8 mouse cellular contexts compared by ENCODE assay signal in the genomic region with DNA sequence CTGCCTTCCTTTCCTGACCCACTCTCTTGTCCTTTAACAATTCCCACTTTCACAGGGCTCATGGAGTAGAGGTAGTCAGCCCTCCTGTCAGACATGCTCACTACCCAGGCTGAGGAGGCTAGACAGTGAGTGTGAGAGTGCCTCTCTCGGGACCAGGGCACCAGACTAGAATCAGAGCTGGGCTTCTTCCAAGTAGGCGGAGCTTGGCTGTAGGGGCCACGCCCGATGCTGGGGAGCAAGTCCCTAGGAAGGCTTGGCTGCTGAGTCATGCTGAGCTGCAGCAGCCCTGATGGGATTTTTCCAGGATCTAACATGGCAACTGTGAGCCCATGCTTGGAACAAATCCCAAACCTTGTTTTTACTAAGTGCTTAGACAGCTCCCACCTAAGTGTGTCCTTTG. TPM values are rescaled to one million over a fixed set of nuclear protein-coding genes. Genes with fewer than 3 reads are reported as not detected.
DNase-seq lines count a peak whose midpoint lies in the region; ATAC-seq and TF ChIP-seq lines count a peak whose summit lies in the region.

No protein-coding gene starts in this region.

- no peak overlapping the region for H3K4me2 ChIP-seq in forebrain, embryonic 13.5 days
- no peak overlapping the region for H3K4me2 ChIP-seq in forebrain, embryonic 11.5 days (ENCODE audit: low read depth, low read length, severe bottlenecking)
- H3K4me2 ChIP-seq in intestine, postnatal 0 days (replicated peaks; ENCODE audit: low read depth) = no peak overlapping the region
- no peak overlapping the region for H3K4me2 ChIP-seq in liver, embryonic 11.5 days

- TF ChIP-seq CTCF in intestine, postnatal 0 days (IDR thresholded peaks at IDR 0.05; ENCODE audit: low read depth) = no peak

- WGBS in forebrain, embryonic 13.5 days = 47% methylated on average over 4 of the region's 4 CpGs
- 51% methylated on average over 4 of the region's 4 CpGs for WGBS in forebrain, embryonic 11.5 days
- WGBS in intestine, postnatal 0 days = 18% methylated on average over 4 of the region's 4 CpGs
- 57% methylated on average over 4 of the region's 4 CpGs for WGBS in liver, embryonic 11.5 days

- no peak overlapping the region for H3K9ac ChIP-seq in forebrain, embryonic 13.5 days
- no peak overlapping the region for H3K9ac ChIP-seq in forebrain, embryonic 11.5 days (ENCODE audit: low read length)
- no peak overlapping the region for H3K9ac ChIP-seq in intestine, postnatal 0 days (ENCODE audit: low read depth, low read length)
- no peak overlapping the region for H3K9ac ChIP-seq in liver, embryonic 11.5 days (ENCODE audit: low read depth, low read length)

- H3K27me3 ChIP-seq in forebrain, embryonic 13.5 days = no peaks in the 10 kb centered on the region
- no peaks in the 10 kb centered on the region for H3K27me3 ChIP-seq in forebrain, embryonic 11.5 days (ENCODE audit: control insufficient read depth, insufficient read depth, low read length)
- no peaks in the 10 kb centered on the region for H3K27me3 ChIP-seq in intestine, postnatal 0 days (replicated peaks; ENCODE audit: control insufficient read depth, insufficient read depth, low read length)
- H3K27me3 ChIP-seq in liver, embryonic 11.5 days (replicated peaks; ENCODE audit: control insufficient read depth, insufficient read depth, low read length) = no peaks in the 10 kb centered on the region

- no peak overlapping the region for H3K27ac ChIP-seq in forebrain, embryonic 13.5 days
- no peak overlapping the region for H3K27ac ChIP-seq in forebrain, embryonic 11.5 days (ENCODE audit: low read depth, low read length)
- H3K27ac ChIP-seq in intestine, postnatal 0 days (ENCODE audit: low read depth, low read length) = no peak overlapping the region
- H3K27ac ChIP-seq in liver, embryonic 11.5 days (ENCODE audit: low read depth, low read length) = no peak overlapping the region

- no peak overlapping the region for H3K4me3 ChIP-seq in forebrain, embryonic 13.5 days
- no peak overlapping the region for H3K4me3 ChIP-seq in forebrain, embryonic 11.5 days (ENCODE audit: low read depth, low read length)
- H3K4me3 ChIP-seq in intestine, postnatal 0 days (ENCODE audit: low read depth, low read length) = no peak overlapping the region
- H3K4me3 ChIP-seq in liver, embryonic 11.5 days (ENCODE audit: low read depth, low read length) = no peak overlapping the region

- 0 out of 2 replicates have a peak, but pooled peaks cover 3% of the 10 kb centered on the region for H3K4me1 ChIP-seq in forebrain, embryonic 13.5 days
- H3K4me1 ChIP-seq in forebrain, embryonic 11.5 days (replicated peaks; ENCODE audit: control insufficient read depth, insufficient read depth, low read length) = peaks cover 1% of the 10 kb centered on the region; the same call in 1 of the 2 replicates
- 0 out of 2 replicates have a peak, but pooled peaks cover 2% of the 10 kb centered on the region for H3K4me1 ChIP-seq in intestine, postnatal 0 days (replicated peaks; ENCODE audit: control insufficient read depth, insufficient read depth, low read length)
- peaks cover 61% of the 10 kb centered on the region for H3K4me1 ChIP-seq in liver, embryonic 11.5 days (replicated peaks; ENCODE audit: control insufficient read depth, insufficient read depth, low read length)

- 0 out of 2 replicates have a peak, but pooled peaks have one; percentile 27 for ATAC-seq in forebrain, embryonic 13.5 days
- ATAC-seq in forebrain, embryonic 11.5 days (replicated peaks; ENCODE audit: low FRiP score) = no peak
- ATAC-seq in intestine, postnatal 0 days = peak; percentile 58
- ATAC-seq in liver, embryonic 11.5 days (replicated peaks; ENCODE audit: low FRiP score) = peak; percentile 46
- no peak for ATAC-seq in granulocyte monocyte progenitor cell, adult 5-6 weeks (replicated peaks; ENCODE audit: poor library complexity, severe bottlenecking)

- H3K9me3 ChIP-seq in forebrain, embryonic 13.5 days (replicated peaks) = no peaks in the 10 kb centered on the region
- H3K9me3 ChIP-seq in forebrain, embryonic 11.5 days (ENCODE audit: control insufficient read depth, low read length) = no peaks in the 10 kb centered on the region
- H3K9me3 ChIP-seq in intestine, postnatal 0 days (ENCODE audit: control insufficient read depth) = no peaks in the 10 kb centered on the region
- no peaks in the 10 kb centered on the region for H3K9me3 ChIP-seq in liver, embryonic 11.5 days (ENCODE audit: control insufficient read depth, low read length)

- H3K36me3 ChIP-seq in forebrain, embryonic 13.5 days (ENCODE audit: poor library complexity, severe bottlenecking) = peaks cover 55% of the 10 kb centered on the region
- H3K36me3 ChIP-seq in forebrain, embryonic 11.5 days (ENCODE audit: control insufficient read depth, insufficient read depth, low read length) = no peaks in the 10 kb centered on the region; the same call in 1 of the 2 replicates
- H3K36me3 ChIP-seq in intestine, postnatal 0 days (ENCODE audit: control insufficient read depth, insufficient read depth) = peaks cover 29% of the 10 kb centered on the region; the same call in 1 of the 2 replicates
- H3K36me3 ChIP-seq in liver, embryonic 11.5 days (ENCODE audit: control insufficient read depth, insufficient read depth, low read length) = peaks cover 39% of the 10 kb centered on the region

- DNase-seq in forebrain, embryonic 11.5 days (ENCODE audit: low spot score) = no peak
- peak; percentile 80 for DNase-seq in MN1 (ENCODE audit: low spot score)
- peak; percentile 71 for DNase-seq in gastrocnemius, adult 18-20 months (ENCODE audit: low spot score)
- no peak for DNase-seq in liver, embryonic 11.5 days (ENCODE audit: low spot score)
- peak; percentile 59 for DNase-seq in skeletal muscle tissue, adult 2 months (ENCODE audit: low read depth, low spot score)

RNA-seq across cellular contexts. Expression of a gene that starts 12.7 kb away (rescaled TPM):
- 95.4 and 96.2 TPM in 2 replicates for polyA plus RNA-seq in forebrain, embryonic 13.5 days (2015; fragmentation: Nextera tagmentation; extraction: Ambion mirVana)
- 171 and 181 TPM in 2 replicates for polyA plus RNA-seq in forebrain, embryonic 11.5 days (2014; fragmentation: Nextera tagmentation; extraction: Ambion mirVana)
- 1 to 10 TPM; 6.2 to 7.5 TPM for total RNA-seq in gastrocnemius, adult 18-20 months (2021)
- polyA plus RNA-seq in intestine, postnatal 0 days (2015; fragmentation: Nextera tagmentation; extraction: Ambion mirVana) = 18.1 and 19.0 TPM in 2 replicates
- 150 and 153 TPM in 2 replicates for polyA plus RNA-seq in liver, embryonic 11.5 days (2014; fragmentation: Nextera tagmentation; extraction: Ambion mirVana)
- total RNA-seq in granulocyte monocyte progenitor cell, adult 5-6 weeks (2014; fragmentation: Nextera tagmentation) = 9.0 and 10.2 TPM in 2 replicates
- 6.5 and 12.4 TPM in 2 replicates for total RNA-seq in granulocyte monocyte progenitor cell, adult 5-6 weeks (2017)

RNA-seq across cellular contexts. Expression of a gene that starts 52.7 kb away (rescaled TPM):
- polyA plus RNA-seq in forebrain, embryonic 13.5 days (2015; fragmentation: Nextera tagmentation; extraction: Ambion mirVana) = 9.1 and 9.3 TPM in 2 replicates
- 10.5 and 11.1 TPM in 2 replicates for polyA plus RNA-seq in forebrain, embryonic 11.5 days (2014; fragmentation: Nextera tagmentation; extraction: Ambion mirVana)
- 10 to 100 TPM; 18.5 TPM for total RNA-seq in gastrocnemius, adult 18-20 months (2021)
- polyA plus RNA-seq in intestine, postnatal 0 days (2015; fragmentation: Nextera tagmentation; extraction: Ambion mirVana) = 3.4 and 3.6 TPM in 2 replicates
- polyA plus RNA-seq in liver, embryonic 11.5 days (2014; fragmentation: Nextera tagmentation; extraction: Ambion mirVana) = 5.4 and 8.1 TPM in 2 replicates
- 1.3 and 2.4 TPM in 2 replicates for total RNA-seq in granulocyte monocyte progenitor cell, adult 5-6 weeks (2014; fragmentation: Nextera tagmentation)
- total RNA-seq in granulocyte monocyte progenitor cell, adult 5-6 weeks (2017) = 2.4 and 4.5 TPM in 2 replicates

Comparison
In these comparisons a context has a peak if more than half of its experiments do, and no peak if none do; other contexts are left out.
1. ATAC-seq: peak in forebrain, embryonic 13.5 days (single experiment), intestine, postnatal 0 days (single experiment) and liver, embryonic 11.5 days (single experiment); none in forebrain, embryonic 11.5 days (single experiment) and granulocyte monocyte progenitor cell, adult 5-6 weeks (single experiment).
2. DNase-seq: peak in MN1 (single experiment), gastrocnemius, adult 18-20 months (single experiment) and skeletal muscle tissue, adult 2 months (single experiment); none in forebrain, embryonic 11.5 days (single experiment) and liver, embryonic 11.5 days (single experiment).